Mouse (Mus musculus): Measurements from ENCODE around the gene Sf1.

GRCm38 (mm10) chr19:6396237-6396636 is 32.7 kb downstream of the Sf1 start:
- TF ChIP-seq CTCF (IDR thresholded peaks at IDR 0.05) (no peak), EP300 (IDR thresholded peaks at IDR 0.05) (no peak)

All from lung, postnatal 0 days (tissue).